Mouse (Mus musculus): ENCODE measurements at regions not wholly inside any gene's neighbourhood (a gene's known extent, or its start where the extent isn't known, plus 50 kb on each side); places are given as distances from the start of the nearest gene placed in this dataset.

- DNase-seq (ENCODE audit: extremely low read depth, insufficient read length, low spot score): no peak
Observed at GRCm38 (mm10) chr17:84880946-84881345, 75.6 kb upstream of the Ppm1b start.

DNA sequence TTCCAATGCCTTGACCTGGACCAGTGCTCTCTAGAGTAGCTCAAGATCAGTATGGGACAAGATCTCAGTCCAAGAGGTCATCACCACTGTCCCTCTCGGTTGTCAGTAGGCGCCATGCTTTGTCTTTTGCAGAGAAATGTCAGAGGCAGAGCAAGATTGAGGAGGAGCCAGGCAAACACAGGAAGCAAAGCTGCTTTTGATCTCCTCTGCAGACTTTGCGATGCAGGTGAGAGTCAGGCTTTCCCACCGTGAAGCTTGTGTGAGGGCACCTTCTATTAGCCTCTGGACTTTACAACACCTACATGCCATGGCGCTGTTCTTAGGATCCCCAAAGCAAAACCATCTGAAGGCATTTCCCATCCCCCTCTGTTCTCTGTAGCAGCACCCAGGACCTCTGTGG is 68.0 kb upstream of the Ppm1b start:
- DNase-seq (ENCODE audit: extremely low read depth, insufficient read length, low spot score): no peak

- no peak for DNase-seq (ENCODE audit: extremely low read depth, insufficient read length, low spot score)
Observed at GRCm38 (mm10) chr17:84890871-84891599, 65.5 kb upstream of the Ppm1b start.

DNA sequence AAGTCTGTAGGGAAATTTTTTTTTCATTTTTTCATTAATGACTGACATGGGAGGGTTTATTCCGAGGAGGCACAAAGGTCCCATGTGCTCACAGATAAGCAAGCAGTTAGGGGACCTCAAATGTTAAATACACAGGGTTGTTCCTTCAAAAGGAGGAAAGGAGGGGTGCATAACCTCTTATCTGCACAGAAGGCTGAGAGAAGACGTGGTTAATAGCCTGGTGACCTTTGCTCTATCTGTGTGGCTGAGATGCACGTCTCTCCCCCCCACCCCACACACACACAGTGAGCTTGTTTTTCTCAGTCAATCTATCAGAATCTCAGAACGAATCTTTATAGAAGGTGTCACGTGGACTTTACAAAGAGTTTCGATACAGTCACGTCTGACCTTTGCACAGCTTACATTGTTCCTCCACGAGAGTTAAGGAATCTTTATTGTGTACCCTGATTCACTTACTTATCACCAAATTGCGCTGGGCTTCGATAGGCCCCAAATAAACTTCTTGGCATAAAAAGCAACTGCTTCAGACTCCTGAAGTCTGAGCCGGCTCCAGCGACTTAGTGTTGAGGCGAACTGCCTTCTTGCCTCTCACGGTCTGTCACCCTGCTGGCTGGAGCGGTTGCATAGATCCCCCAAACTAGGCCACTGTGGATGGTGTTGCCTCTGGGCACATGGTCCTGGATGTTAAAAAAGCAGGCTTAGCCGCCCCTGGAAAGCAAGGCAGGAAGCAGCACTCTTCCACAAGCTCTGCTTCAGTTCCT is 63.1 kb upstream of the Ppm1b start:
- no peak for DNase-seq (ENCODE audit: extremely low read depth, insufficient read length, low spot score)

DNA sequence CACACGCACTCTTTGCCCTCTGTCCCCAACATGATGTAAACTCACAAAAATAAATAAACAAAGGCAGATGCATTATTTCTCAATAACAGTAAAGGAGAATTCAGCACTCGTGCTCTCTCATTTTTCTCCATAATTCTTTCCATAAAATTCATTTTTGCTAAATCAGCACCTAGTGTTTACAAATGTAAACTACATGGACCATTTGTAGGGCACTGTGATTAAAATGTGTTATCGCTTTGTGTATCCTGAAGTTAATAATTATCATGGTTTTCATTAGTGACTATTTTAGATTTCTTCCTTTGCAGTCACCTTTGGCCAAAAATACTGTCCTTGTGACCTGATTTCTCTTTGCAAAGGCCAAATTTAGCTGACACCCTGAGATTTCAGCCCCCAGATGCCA is 61.0 kb upstream of the Ppm1b start:
- no peak for DNase-seq (ENCODE audit: extremely low read depth, insufficient read length, low spot score)

DNA sequence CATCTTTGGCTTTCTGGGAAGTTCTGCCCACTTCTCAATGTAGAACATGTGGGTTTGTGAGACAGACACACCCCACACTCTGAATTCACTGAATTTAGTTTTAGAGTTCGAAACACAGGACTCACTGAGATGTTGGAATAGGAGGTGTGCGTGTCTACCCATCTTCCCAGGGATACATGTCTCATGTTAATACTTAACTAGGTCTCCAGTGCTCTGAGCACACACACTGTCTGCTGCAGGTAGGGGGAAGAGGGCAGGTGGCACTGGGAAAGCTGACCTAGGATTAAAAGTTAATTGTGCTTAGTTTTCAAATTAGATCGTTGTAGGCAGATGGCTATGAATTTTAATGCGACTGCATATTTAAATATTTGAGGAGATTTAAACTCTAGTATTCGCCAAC is 60.0 kb upstream of the Ppm1b start:
- DNase-seq (ENCODE audit: extremely low read depth, insufficient read length, low spot score): no peak

DNA sequence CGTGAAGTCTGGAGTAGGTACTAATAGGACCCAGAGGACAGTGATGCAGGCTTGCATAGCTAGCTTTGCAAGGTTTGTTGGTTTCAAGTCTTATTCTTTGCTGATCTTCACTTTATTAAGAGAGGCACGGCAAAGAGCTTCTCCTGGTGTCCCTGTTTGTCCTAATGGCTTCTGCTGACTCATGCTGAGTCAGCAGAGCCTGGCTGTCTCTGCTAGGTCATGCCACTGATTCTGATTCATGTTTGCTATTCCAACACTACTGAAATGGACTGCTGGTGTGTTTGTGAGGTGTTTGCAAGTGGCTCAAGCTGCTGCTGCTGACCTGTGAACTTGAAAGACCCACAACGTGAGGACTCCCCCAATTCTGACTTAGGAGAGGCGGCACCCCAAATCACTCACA is 58.1 kb upstream of the Ppm1b start:
- DNase-seq (ENCODE audit: extremely low read depth, insufficient read length, low spot score): peak; percentile 20

DNA sequence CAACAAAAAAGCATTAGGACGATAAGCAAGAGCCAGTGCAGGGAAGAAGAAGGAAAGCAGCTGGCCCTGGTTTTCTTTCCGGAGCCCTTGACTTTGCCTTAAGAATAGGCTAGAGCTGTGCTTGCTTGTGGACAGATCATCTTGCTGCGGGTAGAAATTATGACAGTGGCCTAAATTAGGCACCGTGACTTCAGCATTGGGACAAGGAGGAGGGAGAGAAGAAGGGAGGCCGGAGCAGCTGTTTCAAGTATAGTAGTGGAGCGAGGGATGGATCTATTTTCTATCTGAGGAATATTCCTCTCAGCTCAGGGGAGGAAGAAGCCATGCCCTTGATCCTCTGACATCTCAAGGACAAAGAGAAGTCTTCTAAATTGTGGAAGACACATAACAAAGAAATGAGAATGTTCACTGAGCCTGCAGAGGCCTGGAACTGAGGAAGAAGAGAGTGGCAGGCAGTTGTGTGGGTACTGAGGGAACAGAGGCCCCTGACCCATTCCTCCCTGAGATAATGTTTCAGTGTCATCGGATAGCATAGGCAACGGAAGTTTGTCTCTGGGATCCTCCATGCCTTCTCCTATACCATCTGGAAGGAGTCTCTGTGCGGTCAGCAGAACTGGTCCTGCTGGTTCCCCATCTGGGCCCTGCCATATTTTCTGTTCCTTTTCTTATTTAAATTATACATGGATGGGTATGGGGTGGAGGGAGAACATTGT is 52.8 kb upstream of the Ppm1b start:
- DNase-seq (ENCODE audit: extremely low read depth, insufficient read length, low spot score): no peak

Data from 3134 (cell line).